Mouse (Mus musculus): ENCODE measurements around the gene 1700067K01Rik. TPM values are rescaled to one million over a fixed set of nuclear protein-coding genes. Genes with fewer than 3 reads are reported as not detected.
"Not testable (repeated sequence)": the region's sequence is repeated elsewhere in the genome, so short reads cannot be mapped to it uniquely, and the experiment has no call there.

Gene 1700067K01Rik
- polyA plus RNA-seq, 1 experiment, result 0.56 TPM

DNA sequence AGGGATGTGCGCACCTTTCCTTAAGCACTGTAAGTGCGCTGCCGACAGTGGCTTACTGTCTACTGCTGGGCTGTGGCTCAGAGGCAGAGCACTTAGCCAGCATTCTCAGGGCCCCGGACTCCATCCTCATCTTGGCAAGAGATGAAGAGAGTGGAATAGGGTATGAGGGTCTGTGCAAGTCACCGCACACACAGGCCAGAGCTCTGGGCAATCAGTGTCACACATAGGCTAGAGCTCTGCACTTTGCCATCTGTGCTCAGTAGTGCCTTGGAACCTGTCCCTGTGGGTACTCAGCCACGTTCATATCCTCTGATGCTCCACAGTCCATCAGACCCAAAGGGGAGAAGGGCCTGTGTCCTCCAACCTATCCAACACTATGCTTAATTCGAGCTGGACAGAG is 19.8 kb upstream of the 1700067K01Rik start:
- TF ChIP-seq CTCF (IDR thresholded peaks at IDR 0.05; ENCODE audit: low read depth, low read length), result no peak
- TF ChIP-seq POLR2A (IDR thresholded peaks at IDR 0.05; ENCODE audit: borderline replicate concordance, low read depth, low read length), result no peak
- Histone ChIP-seq H3K4me3 (ENCODE audit: insufficient read depth, low read length) (no peak overlapping the region), H3K27ac (ENCODE audit: insufficient read depth, low read depth, low read length) (no peak overlapping the region), H3K4me1 (ENCODE audit: control insufficient read depth, insufficient read depth, low read length) (peaks cover 17% of the 10 kb centered on the region)

DNA sequence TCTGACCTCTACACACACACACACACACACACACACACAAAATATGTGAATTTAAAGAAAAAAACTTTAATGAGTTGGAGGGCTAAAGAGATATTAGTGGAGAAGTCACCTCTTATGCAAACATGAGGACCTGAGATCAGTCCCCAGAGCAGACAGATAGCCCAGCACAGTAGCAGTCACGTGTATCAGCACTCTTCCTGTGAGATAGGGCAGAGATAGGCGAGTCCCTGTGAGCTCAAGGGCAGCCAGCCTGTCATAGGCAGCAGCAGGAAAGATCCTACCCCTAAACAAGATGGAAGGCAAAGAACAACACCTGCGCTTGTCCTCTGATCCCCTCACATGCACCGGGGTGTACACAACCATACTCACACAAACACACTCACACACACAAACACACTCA is 18.9 kb upstream of the 1700067K01Rik start:
- H3K27ac ChIP-seq (ENCODE audit: insufficient read depth, low read depth, low read length), result no peak overlapping the region
- peaks cover 8% of the 10 kb centered on the region for H3K4me1 ChIP-seq (ENCODE audit: control insufficient read depth, insufficient read depth, low read length)
- TF ChIP-seq CTCF (IDR thresholded peaks at IDR 0.05; ENCODE audit: low read depth, low read length), result no peak
- no peak overlapping the region for H3K4me3 ChIP-seq (ENCODE audit: insufficient read depth, low read length)

DNA sequence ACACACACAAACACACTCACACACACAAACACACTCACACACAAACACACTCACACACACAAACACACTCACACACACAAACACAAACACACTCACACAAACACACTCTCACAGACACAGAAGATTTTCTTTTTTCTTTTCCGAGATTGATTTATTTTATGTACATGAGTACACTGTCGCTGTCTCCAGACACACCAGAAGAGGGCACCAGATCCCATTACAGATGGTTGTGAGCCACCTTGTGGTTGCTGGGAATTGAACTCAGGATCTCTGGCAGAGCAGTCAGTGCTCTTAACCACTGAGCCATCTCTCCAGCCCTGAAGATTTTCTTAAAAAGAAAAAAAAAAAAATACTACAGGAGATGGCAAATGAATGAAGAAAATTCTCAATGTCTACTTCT is 18.1 kb upstream of the 1700067K01Rik start:
- H3K4me3 ChIP-seq (ENCODE audit: insufficient read depth, low read length); H3K27ac ChIP-seq (ENCODE audit: insufficient read depth, low read depth, low read length); H3K4me1 ChIP-seq (ENCODE audit: control insufficient read depth, insufficient read depth, low read length): not testable (repeated sequence)

DNA sequence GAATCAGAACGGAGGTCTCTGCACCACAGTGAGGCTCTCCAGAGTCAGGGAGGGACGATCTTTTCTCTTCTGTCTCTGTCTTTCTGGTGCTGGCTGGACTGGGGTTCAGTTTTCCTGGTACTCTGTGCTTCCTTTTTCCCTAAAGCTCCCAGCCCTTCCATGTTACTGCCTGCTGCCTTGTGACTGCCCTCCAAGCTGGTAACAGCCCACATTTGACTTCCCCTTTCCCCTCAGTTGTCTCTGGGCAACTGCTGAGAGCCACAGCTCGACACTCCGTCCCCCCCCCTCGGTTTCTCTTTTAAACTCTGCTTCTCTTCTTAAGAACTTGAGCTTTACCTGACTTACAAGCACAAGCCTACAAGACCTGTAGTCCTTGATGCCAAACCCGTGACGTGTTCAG is 12.1 kb upstream of the 1700067K01Rik start:
- TF ChIP-seq CTCF (IDR thresholded peaks at IDR 0.05; ENCODE audit: low read depth, low read length) (no peak), POLR2A (IDR thresholded peaks at IDR 0.05; ENCODE audit: borderline replicate concordance, low read depth, low read length) (no peak; the same call in 1 of the 2 replicates)
- peak overlapping the region; percentile 31 for H3K4me3 ChIP-seq (ENCODE audit: insufficient read depth, low read length)
- peaks cover 28% of the 10 kb centered on the region for H3K4me1 ChIP-seq (ENCODE audit: control insufficient read depth, insufficient read depth, low read length)
- peak overlapping the region; percentile 85 for H3K27ac ChIP-seq (ENCODE audit: insufficient read depth, low read depth, low read length)

DNA sequence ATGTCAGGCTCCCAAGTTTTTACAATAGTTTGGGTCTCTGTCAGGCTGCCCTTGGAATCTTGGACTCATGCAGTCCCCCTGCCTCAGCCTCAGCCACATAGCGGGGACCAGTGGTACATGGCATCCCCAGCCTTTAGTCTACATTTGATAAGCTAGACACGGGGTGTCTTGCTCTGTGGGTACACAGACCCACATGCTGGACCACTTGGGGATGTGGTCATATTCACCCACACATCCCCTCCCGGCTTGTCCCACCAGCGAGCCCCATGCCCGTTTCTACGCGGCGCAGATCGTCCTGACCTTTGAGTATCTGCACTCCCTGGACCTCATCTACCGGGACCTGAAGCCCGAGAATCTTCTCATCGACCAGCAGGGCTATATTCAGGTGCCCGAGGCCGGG is 11.1 kb upstream of the 1700067K01Rik start:
- Histone ChIP-seq H3K4me3 (ENCODE audit: insufficient read depth, low read length) (no peak overlapping the region), H3K4me1 (ENCODE audit: control insufficient read depth, insufficient read depth, low read length) (peaks cover 34% of the 10 kb centered on the region), H3K27ac (ENCODE audit: insufficient read depth, low read depth, low read length) (no peak overlapping the region)
- TF ChIP-seq CTCF (IDR thresholded peaks at IDR 0.05; ENCODE audit: low read depth, low read length), result no peak
- TF ChIP-seq POLR2A (IDR thresholded peaks at IDR 0.05; ENCODE audit: borderline replicate concordance, low read depth, low read length), result no peak

DNA sequence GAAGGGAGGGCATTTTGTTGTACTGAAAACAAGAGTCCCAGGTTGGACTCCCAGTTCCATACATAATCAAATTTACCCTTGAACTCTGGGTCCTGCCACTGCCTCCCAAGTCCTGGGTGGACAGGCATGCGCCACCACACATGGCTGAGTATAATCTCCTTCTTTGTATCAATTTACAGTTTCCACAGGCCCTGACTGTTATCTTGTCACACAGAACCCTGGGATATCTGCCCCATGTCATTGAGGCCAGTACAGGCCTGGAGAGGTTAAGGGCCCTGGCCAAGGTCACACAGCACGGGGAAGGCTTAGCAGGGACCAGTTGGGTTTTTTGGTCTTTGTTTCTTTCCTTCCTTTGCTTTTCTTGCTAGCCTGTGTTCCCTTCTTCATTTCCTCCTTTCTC is 8.8 kb upstream of the 1700067K01Rik start:
- H3K27ac ChIP-seq (ENCODE audit: insufficient read depth, low read depth, low read length), result no peak overlapping the region
- no peak overlapping the region for H3K4me3 ChIP-seq (ENCODE audit: insufficient read depth, low read length)
- TF ChIP-seq POLR2A (IDR thresholded peaks at IDR 0.05; ENCODE audit: borderline replicate concordance, low read depth, low read length), result no peak
- no peak for TF ChIP-seq CTCF (IDR thresholded peaks at IDR 0.05; ENCODE audit: low read depth, low read length)
- peaks cover 36% of the 10 kb centered on the region for H3K4me1 ChIP-seq (ENCODE audit: control insufficient read depth, insufficient read depth, low read length)

DNA sequence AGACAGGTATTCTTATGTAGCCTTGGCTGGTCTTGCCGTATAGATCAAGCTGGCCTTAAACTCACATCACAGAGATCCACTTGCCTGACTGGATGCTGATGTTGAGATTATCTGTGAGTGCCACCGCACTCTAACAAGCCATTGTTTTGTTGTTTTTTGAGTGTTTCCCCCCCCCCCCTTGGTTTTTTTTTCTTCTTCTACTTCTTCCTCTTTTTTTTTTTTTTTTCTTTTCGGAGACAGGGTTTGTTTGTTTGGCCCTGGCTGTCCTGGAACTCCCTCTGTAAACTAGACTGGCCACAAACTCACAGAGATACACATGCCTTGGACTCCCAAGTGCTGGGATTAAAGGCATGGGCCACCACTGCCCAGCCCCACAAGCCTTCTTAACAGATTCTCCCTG is 7.3 kb upstream of the 1700067K01Rik start:
- TF ChIP-seq CTCF (IDR thresholded peaks at IDR 0.05; ENCODE audit: low read depth, low read length) (no peak), POLR2A (IDR thresholded peaks at IDR 0.05; ENCODE audit: borderline replicate concordance, low read depth, low read length) (no peak)
- H3K27ac ChIP-seq (ENCODE audit: insufficient read depth, low read depth, low read length), result peak overlapping the region; percentile 33; the same call in 1 of the 2 replicates
- H3K4me3 ChIP-seq (ENCODE audit: insufficient read depth, low read length), result no peak overlapping the region
- H3K4me1 ChIP-seq (ENCODE audit: control insufficient read depth, insufficient read depth, low read length), result peaks cover 28% of the 10 kb centered on the region

DNA sequence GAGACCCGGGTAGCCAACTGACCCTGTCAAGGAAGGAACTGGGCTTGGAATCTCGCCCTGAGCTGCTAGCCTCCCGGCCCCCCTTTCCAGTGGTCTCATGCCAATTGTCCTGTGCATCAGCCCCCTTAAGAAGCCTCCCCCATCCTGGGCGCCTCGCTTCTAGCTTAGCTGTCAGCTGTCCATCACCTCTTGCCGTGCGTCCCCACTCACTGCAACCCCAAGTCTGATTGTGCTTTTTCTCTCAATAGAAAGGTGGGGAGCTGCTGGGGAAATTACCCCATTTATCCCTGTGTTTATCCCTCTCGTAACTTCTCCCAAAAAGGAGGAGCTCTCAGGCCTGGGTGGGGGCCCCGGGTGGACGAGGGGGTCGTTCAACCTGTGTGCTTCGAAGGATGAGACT is 5.3 kb upstream of the 1700067K01Rik start:
- no peak for TF ChIP-seq POLR2A (IDR thresholded peaks at IDR 0.05; ENCODE audit: borderline replicate concordance, low read depth, low read length)
- no peak for TF ChIP-seq CTCF (IDR thresholded peaks at IDR 0.05; ENCODE audit: low read depth, low read length)
- Histone ChIP-seq H3K27ac (ENCODE audit: insufficient read depth, low read depth, low read length) (0 out of 2 replicates have a peak overlapping the region, but pooled peaks have one; percentile 70), H3K4me3 (ENCODE audit: insufficient read depth, low read length) (peak overlapping the region; percentile 71; the same call in 1 of the 2 replicates), H3K4me1 (ENCODE audit: control insufficient read depth, insufficient read depth, low read length) (peaks cover 21% of the 10 kb centered on the region)

DNA sequence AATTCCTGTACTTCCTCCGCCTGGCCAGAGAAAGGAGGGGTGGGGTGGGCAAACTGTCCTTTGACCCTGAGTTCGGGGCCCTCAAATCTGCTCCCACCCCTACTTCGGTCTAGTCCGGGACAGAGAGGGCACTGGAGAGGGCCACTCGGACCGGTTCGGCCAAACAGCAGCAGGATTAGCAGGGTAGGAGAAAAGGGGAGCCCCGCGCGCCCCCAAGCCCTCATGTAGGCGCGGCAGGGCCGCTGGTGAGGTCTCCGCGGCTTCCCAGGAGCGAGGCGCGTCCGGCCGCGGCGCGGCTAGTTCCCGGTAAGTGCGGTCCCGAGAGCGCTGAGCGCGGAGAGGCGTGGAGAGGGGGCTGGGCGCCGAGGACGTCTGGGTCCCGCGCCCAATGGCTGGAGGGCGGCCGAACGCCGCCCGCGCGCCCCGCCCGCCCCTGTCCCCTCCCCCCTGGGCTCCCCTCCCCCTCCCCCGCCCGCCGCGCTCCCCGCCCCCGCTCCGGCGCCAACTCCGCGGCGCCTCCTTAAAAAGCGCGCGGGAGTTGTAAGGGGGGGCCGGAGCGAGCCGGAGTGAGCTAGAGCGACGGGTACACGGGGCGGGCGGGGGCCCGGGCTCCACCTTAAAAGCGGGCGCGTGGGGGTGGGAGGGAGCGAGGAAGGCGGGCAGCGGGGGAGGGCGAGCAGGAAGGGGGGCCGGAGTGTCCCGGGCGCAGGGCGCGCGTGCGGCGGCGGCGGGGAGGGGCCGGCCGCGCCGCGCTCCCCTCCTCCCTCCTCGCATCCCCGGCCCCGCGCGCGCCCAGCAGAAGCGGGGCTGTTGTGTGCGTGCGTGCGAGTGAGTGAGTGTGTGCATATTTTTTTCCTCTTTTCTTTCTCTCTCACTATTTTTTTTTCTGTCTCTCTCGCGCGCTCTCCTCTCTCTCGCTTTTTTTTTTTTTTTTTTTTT is 4.5 kb upstream of the 1700067K01Rik start:
- TF ChIP-seq CTCF (IDR thresholded peaks at IDR 0.05; ENCODE audit: low read depth, low read length) (no peak), POLR2A (IDR thresholded peaks at IDR 0.05; ENCODE audit: borderline replicate concordance, low read depth, low read length) (peak; percentile 7; the same call in 1 of the 2 replicates)
- Histone ChIP-seq H3K4me1 (ENCODE audit: control insufficient read depth, insufficient read depth, low read length) (peaks cover 21% of the 10 kb centered on the region), H3K27ac (ENCODE audit: insufficient read depth, low read depth, low read length) (peak overlapping the region; percentile 77), H3K4me3 (ENCODE audit: insufficient read depth, low read length) (peak overlapping the region; percentile 76)

DNA sequence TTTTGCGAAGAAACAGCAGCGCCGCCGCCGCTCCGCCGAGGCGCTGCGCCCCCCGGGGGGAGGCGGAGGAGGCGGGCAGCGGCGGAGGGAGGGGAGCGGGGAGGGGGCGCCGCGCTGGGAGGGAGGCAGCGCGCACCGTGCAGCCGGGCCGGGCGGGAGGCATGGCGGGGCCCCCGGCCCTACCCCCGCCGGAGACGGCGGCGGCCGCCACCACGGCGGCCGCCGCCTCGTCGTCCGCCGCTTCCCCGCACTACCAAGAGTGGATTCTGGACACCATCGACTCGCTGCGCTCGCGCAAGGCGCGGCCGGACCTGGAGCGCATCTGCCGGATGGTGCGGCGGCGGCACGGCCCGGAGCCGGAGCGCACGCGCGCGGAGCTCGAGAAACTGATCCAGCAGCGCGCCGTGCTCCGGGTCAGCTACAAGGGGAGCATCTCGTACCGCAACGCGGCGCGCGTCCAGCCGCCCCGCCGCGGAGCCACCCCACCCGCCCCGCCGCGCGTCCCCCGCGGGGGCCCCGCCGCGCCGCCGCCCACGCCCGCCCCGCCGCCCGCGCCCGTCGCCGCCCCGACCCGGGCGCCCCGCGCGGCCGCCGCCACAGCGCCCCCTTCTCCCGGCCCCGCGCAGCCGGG is 3.7 kb upstream of the 1700067K01Rik start, which contains the start of gene Samd1:
TSS of gene Samd1 (plus strand) at position 162 of the 631 bp plus-strand sequence.
- peak within 1 kb of the TSS; percentile 76 for H3K4me3 ChIP-seq (ENCODE audit: insufficient read depth, low read length)
- no peak for TF ChIP-seq POLR2A (IDR thresholded peaks at IDR 0.05; ENCODE audit: borderline replicate concordance, low read depth, low read length)
- no peak for TF ChIP-seq CTCF (IDR thresholded peaks at IDR 0.05; ENCODE audit: low read depth, low read length)
- peaks cover 21% of the 10 kb centered on the region for H3K4me1 ChIP-seq (ENCODE audit: control insufficient read depth, insufficient read depth, low read length)
- H3K27ac ChIP-seq (ENCODE audit: insufficient read depth, low read depth, low read length), result peak within 1 kb of the TSS; percentile 77
